Mouse (Mus musculus) ES-E14 (cell line): ENCODE data around the gene Otog.

Source experiments
- CHD2 ChIP-seq: IDR thresholded peaks from 2 replicates; pipeline ENCODE4 v1.6.1; 2014; ENCODE audit warnings: mild to moderate bottlenecking, low read depth, low read length, inconsistent platforms
- HCFC1 ChIP-seq: IDR thresholded peaks from 2 replicates; pipeline ENCODE4 v1.6.1; 2012; ENCODE audit warnings: low read length, inconsistent platforms, borderline replicate concordance; ENCODE audit not compliant: insufficient read depth
- MAFK ChIP-seq: IDR thresholded peaks from 2 replicates; pipeline ENCODE4 v1.6.1; 2014; ENCODE audit warnings: mild to moderate bottlenecking, low read depth, low read length, inconsistent platforms; ENCODE audit not compliant: insufficient read depth
- ZC3H11A ChIP-seq: IDR thresholded peaks from 2 replicates; pipeline ENCODE4 v1.6.1; 2012; ENCODE audit warnings: low read depth, mild to moderate bottlenecking, inconsistent platforms, low read length, borderline replicate concordance
- ZNF384 ChIP-seq: IDR thresholded peaks from 2 replicates; pipeline ENCODE4 v1.6.1; 2012; ENCODE audit warnings: low read depth, low read length, inconsistent platforms

GRCm38 (mm10) chr7:46247606-46248005 is 6.8 kb downstream of the Otog start:
- TF ChIP-seq CHD2 (no peak), ZNF384 (no peak), HCFC1 (no peak), MAFK (no peak), ZC3H11A (no peak)
